Mouse (Mus musculus): ENCODE results near the gene Fbrsl1.

DNA sequence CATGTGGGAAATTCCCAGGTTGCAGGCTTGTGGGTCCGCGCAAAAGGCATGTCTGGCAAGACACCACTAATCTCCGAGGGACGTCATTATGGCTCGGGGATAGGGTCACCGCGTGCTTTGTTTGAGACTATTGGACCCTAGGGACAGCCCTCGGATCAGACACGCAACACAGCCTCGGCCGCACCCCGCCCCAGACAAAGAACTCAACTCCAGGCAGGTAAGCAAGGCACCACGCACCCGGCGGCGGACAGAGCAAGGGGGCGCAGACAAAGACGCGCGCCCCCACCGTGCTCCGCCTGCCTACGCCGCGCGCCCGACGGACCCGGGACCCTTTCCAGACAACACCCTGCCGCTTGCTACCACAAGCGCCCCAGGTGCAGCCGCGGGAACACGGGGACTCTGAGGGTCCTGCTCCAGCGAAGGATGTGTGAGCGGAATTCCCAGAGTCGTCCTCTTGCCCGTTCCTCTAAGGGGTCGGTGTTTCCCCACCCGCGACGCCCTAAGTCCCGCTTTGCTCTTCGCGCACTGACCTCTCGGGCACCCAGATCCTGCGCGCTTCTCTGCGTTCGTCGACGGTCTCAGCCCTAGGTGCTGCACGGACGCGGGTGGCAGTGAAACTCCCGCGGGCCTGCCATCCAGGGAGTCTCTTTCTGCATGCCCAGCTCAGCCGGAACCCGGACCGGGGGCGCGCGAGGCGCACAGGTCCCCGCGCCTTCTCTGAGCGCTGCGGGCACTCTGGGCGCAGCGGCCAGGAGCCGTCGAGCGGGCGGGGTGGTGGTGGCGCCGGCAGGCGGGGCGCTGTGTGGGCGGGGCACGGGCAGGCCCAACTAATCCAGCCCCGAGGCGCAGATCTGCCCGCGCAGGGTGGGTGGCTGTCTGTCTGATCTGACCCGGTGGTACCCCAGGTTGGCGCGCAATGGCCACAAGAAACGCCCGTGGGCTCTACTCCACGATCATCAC is 61.7 kb downstream of the Fbrsl1 start:
- TF ChIP-seq POLR2A (IDR thresholded peaks at IDR 0.05; ENCODE audit: borderline replicate concordance, low read depth, low read length) (no peak), CTCF (IDR thresholded peaks at IDR 0.05; ENCODE audit: low read depth, low read length) (no peak)
